Mouse (Mus musculus) neural tube, embryonic 14.5 days (tissue): ENCODE results near the gene Tulp4. TPM values are rescaled to one million over a fixed set of nuclear protein-coding genes. Genes with fewer than 3 reads are reported as not detected.

Source experiments
- ATAC-seq: fragments of 200-750 bp; cut with Nextera tagmentation; 2 replicates; pipeline ENCODE4 v1.8.0; 2017; ENCODE audit warnings: low read depth, mild to moderate bottlenecking, moderate TSS enrichment, moderate library complexity
- H3K27ac ChIP-seq: fragments of 300-500 bp; sonication (generic); 2 replicates; pipeline ENCODE4 v1.5.1; 2014; ENCODE audit warnings: low read depth, mild to moderate bottlenecking, control low read depth, low read length, moderate library complexity, mixed read lengths
- H3K27me3 ChIP-seq: fragments of 300-500 bp; sonication (generic); 2 replicates; pipeline ENCODE4 v1.6.1; 2014; ENCODE audit warnings: low read length; ENCODE audit not compliant: control insufficient read depth, insufficient read depth
- H3K36me3 ChIP-seq: fragments of 300-500 bp; sonication (generic); 2 replicates; pipeline ENCODE4 v1.6.1; 2014; ENCODE audit warnings: low read length, mixed read lengths; ENCODE audit not compliant: control insufficient read depth, insufficient read depth
- H3K4me1 ChIP-seq: fragments of 300-500 bp; sonication (generic); 2 replicates; pipeline ENCODE4 v1.6.1; 2014; ENCODE audit warnings: low read length; ENCODE audit not compliant: control insufficient read depth, insufficient read depth
- H3K4me2 ChIP-seq: fragments of 300-500 bp; sonication (generic); 2 replicates; pipeline ENCODE4 v1.6.1; 2014; ENCODE audit warnings: mild to moderate bottlenecking, low read depth, low read length, control low read depth
- H3K4me3 ChIP-seq: fragments of 300-500 bp; sonication (generic); 2 replicates; pipeline ENCODE4 v1.5.1; 2014; ENCODE audit warnings: low read depth, low read length, control low read depth, mixed read lengths
- H3K9ac ChIP-seq: fragments of 300-500 bp; sonication (generic); replicated peaks from 2 replicates; pipeline ENCODE4 v1.6.1; 2014; ENCODE audit warnings: low read depth, mild to moderate bottlenecking, control low read depth, low read length, mixed read lengths
- H3K9me3 ChIP-seq: fragments of 300-500 bp; sonication (generic); 2 replicates; pipeline ENCODE4 v1.6.1; 2016; ENCODE audit warnings: low read length; ENCODE audit not compliant: control insufficient read depth
- WGBS: fragments of 180-500 bp; shearing (Covaris S2); extraction: QIAGEN DNeasy Blood & Tissue Kit; methylation state at CpG from one replicate; pipeline ENCODE4 v1.1.7; 2014; 5-methylcytosine and 5-hydroxymethylcytosine counted together
- polyA plus RNA-seq: library from polyadenylated mRNA; unstranded; fragments of >200 nt; fragmentation: Nextera tagmentation; extraction: Ambion mirVana; gene quantifications from 2 replicates; pipeline ENCODE4 v1.2.1, GENCODE M21; 2014

Tulp4 gene
- polyA plus RNA-seq, 1 experiment from 2014 or later, result 238 TPM

GRCm38 (mm10) chr17:6187183-6187582 lies 80.9 kb downstream of the Tulp4 start:
- 92% methylated on average over 8 of the region's 8 CpGs for WGBS
- no peaks in the 10 kb centered on the region for H3K4me1 ChIP-seq
- peaks cover 29% of the 10 kb centered on the region for H3K36me3 ChIP-seq
- no peaks in the 10 kb centered on the region for H3K9me3 ChIP-seq
- H3K27ac ChIP-seq, result no peak overlapping the region
- H3K27me3 ChIP-seq, result no peaks in the 10 kb centered on the region
- no peak overlapping the region for H3K4me2 ChIP-seq
- H3K9ac ChIP-seq, result no peak overlapping the region
- no peak overlapping the region for H3K4me3 ChIP-seq
- ATAC-seq, result no peak

GRCm38 (mm10) chr17:6189207-6189606 lies 83.0 kb downstream of the Tulp4 start:
- Histone ChIP-seq H3K36me3 (peaks cover 32% of the 10 kb centered on the region), H3K4me1 (no peaks in the 10 kb centered on the region), H3K9ac (no peak overlapping the region), H3K9me3 (no peaks in the 10 kb centered on the region), H3K4me3 (no peak overlapping the region), H3K27me3 (no peaks in the 10 kb centered on the region), H3K27ac (no peak overlapping the region), H3K4me2 (no peak overlapping the region)
- no peak for ATAC-seq
- WGBS, result 86% methylated on average over 5 of the region's 5 CpGs

GRCm38 (mm10) chr17:6192275-6192674 lies 86.0 kb downstream of the Tulp4 start:
- H3K4me1 ChIP-seq, result no peaks in the 10 kb centered on the region
- no peak overlapping the region for H3K27ac ChIP-seq
- WGBS, result 80% methylated on average over 6 of the region's 6 CpGs
- no peak for ATAC-seq
- no peak overlapping the region for H3K4me3 ChIP-seq
- H3K9me3 ChIP-seq, result no peaks in the 10 kb centered on the region
- H3K36me3 ChIP-seq, result peaks cover 18% of the 10 kb centered on the region
- H3K9ac ChIP-seq, result no peak overlapping the region
- H3K4me2 ChIP-seq, result no peak overlapping the region
- H3K27me3 ChIP-seq, result no peaks in the 10 kb centered on the region

- no peaks in the 10 kb centered on the region for H3K27me3 ChIP-seq
- no peak overlapping the region for H3K4me2 ChIP-seq
- no peaks in the 10 kb centered on the region for H3K4me1 ChIP-seq
- no peak overlapping the region for H3K27ac ChIP-seq
- H3K36me3 ChIP-seq, result peaks cover 22% of the 10 kb centered on the region
- H3K9ac ChIP-seq, result no peak overlapping the region
- no peaks in the 10 kb centered on the region for H3K9me3 ChIP-seq
- no peak overlapping the region for H3K4me3 ChIP-seq
- no peak for ATAC-seq
- 93% methylated on average over 1 of the region's 1 CpGs for WGBS
Measured at GRCm38 (mm10) chr17:6195390-6195789, 89.2 kb downstream of the Tulp4 start.

- ATAC-seq, result no peak
- Histone ChIP-seq H3K27ac (no peak overlapping the region), H3K4me2 (no peak overlapping the region), H3K9me3 (no peaks in the 10 kb centered on the region), H3K4me3 (no peak overlapping the region), H3K9ac (no peak overlapping the region), H3K4me1 (no peaks in the 10 kb centered on the region), H3K27me3 (no peaks in the 10 kb centered on the region), H3K36me3 (peaks cover 20% of the 10 kb centered on the region)
- 73% methylated on average over 7 of the region's 7 CpGs for WGBS
Measured at GRCm38 (mm10) chr17:6197491-6197890, 91.3 kb downstream of the Tulp4 start.

- Histone ChIP-seq H3K27ac (no peak overlapping the region), H3K4me2 (no peak overlapping the region), H3K36me3 (peaks cover 20% of the 10 kb centered on the region), H3K27me3 (no peaks in the 10 kb centered on the region), H3K9me3 (no peaks in the 10 kb centered on the region), H3K4me3 (no peak overlapping the region), H3K4me1 (no peaks in the 10 kb centered on the region), H3K9ac (no peak overlapping the region)
- 95% methylated on average over 6 of the region's 6 CpGs for WGBS
- no peak for ATAC-seq
Measured at GRCm38 (mm10) chr17:6198670-6199069, 92.4 kb downstream of the Tulp4 start.

GRCm38 (mm10) chr17:6199166-6199565 lies 92.9 kb downstream of the Tulp4 start:
- no peak for ATAC-seq
- WGBS, result 71% methylated on average over 4 of the region's 4 CpGs
- H3K36me3 ChIP-seq, result peaks cover 20% of the 10 kb centered on the region
- no peak overlapping the region for H3K9ac ChIP-seq
- H3K27me3 ChIP-seq, result no peaks in the 10 kb centered on the region
- no peak overlapping the region for H3K4me3 ChIP-seq
- no peaks in the 10 kb centered on the region for H3K4me1 ChIP-seq
- H3K4me2 ChIP-seq, result no peak overlapping the region
- no peak overlapping the region for H3K27ac ChIP-seq
- H3K9me3 ChIP-seq, result no peaks in the 10 kb centered on the region

- H3K4me1 ChIP-seq, result no peaks in the 10 kb centered on the region
- no peak overlapping the region for H3K4me2 ChIP-seq
- H3K9ac ChIP-seq, result no peak overlapping the region
- 92% methylated on average over 14 of the region's 14 CpGs for WGBS
- no peaks in the 10 kb centered on the region for H3K9me3 ChIP-seq
- H3K4me3 ChIP-seq, result no peak overlapping the region
- peaks cover 21% of the 10 kb centered on the region for H3K36me3 ChIP-seq
- no peaks in the 10 kb centered on the region for H3K27me3 ChIP-seq
- no peak for ATAC-seq
- no peak overlapping the region for H3K27ac ChIP-seq
Measured at GRCm38 (mm10) chr17:6201522-6202250, 95.4 kb downstream of the Tulp4 start.

- no peak overlapping the region for H3K4me2 ChIP-seq
- WGBS, result 82% methylated on average over 14 of the region's 14 CpGs
- H3K27me3 ChIP-seq, result no peaks in the 10 kb centered on the region
- H3K9me3 ChIP-seq, result no peaks in the 10 kb centered on the region
- H3K4me3 ChIP-seq, result no peak overlapping the region
- H3K36me3 ChIP-seq, result peaks cover 17% of the 10 kb centered on the region
- H3K9ac ChIP-seq, result no peak overlapping the region
- H3K4me1 ChIP-seq, result no peaks in the 10 kb centered on the region
- no peak for ATAC-seq
- no peak overlapping the region for H3K27ac ChIP-seq
Measured at GRCm38 (mm10) chr17:6202389-6203110, 96.3 kb downstream of the Tulp4 start.
